Mouse (Mus musculus) G1E (cell line): Measurements from ENCODE around the gene Cib3.

Experiments used
- CTCF ChIP-seq: IDR thresholded peaks from 2 replicates; pipeline ENCODE4 v1.5.1; 2012; ENCODE audit warnings: low read depth, low read length, inconsistent platforms, mixed read lengths
- GATA1 ChIP-seq: IDR thresholded peaks from 2 replicates; pipeline ENCODE4 v1.6.1; 2012; ENCODE audit warnings: borderline replicate concordance, low read length, inconsistent platforms, mixed read lengths
- GATA2 ChIP-seq: IDR thresholded peaks from 2 replicates; pipeline ENCODE4 v1.6.1; 2012; ENCODE audit warnings: low read depth, low read length, inconsistent platforms, borderline replicate concordance
- POLR2AphosphoS5 ChIP-seq: IDR thresholded peaks from 2 replicates; pipeline ENCODE4 v1.6.1; 2012; ENCODE audit warnings: low read depth, low read length, inconsistent platforms; ENCODE audit not compliant: insufficient replicate concordance
- TAL1 ChIP-seq: conservative IDR thresholded peaks from 2 replicates; pipeline ENCODE4 v1.6.1; 2012; ENCODE audit warnings: low read depth, low read length, inconsistent platforms, mixed read lengths

GRCm38 (mm10) chr8:72260585-72260984 lies 47.9 kb upstream of the Cib3 start:
- no peak for TF ChIP-seq CTCF
- no peak for TF ChIP-seq GATA1
- no peak for TF ChIP-seq POLR2AphosphoS5
- TF ChIP-seq GATA2 = no peak
- TF ChIP-seq TAL1 = no peak
